Mouse (Mus musculus) heart, postnatal 0 days (tissue): ENCODE results near the gene Cyp2c23. TPM values are rescaled to one million over a fixed set of nuclear protein-coding genes. Genes with fewer than 3 reads are reported as not detected.

Experiments used
- ATAC-seq: fragments of 200-750 bp; cut with Nextera tagmentation; 2 replicates; pipeline ENCODE4 v1.8.0; 2017; ENCODE audit warnings: low read depth, moderate number of reproducible peaks, moderate library complexity; ENCODE audit not compliant: insufficient read depth
- DNase-seq: peaks from one replicate; pipeline ENCODE4 v3.0.0-alpha.2; 2016; ENCODE audit warnings: low spot score
- H3K27ac ChIP-seq: fragments of 300-500 bp; sonication (generic); 2 replicates; pipeline ENCODE4 v1.5.1; 2014; ENCODE audit warnings: low read depth, mild to moderate bottlenecking
- H3K27me3 ChIP-seq: fragments of 300-500 bp; sonication (generic); 2 replicates; pipeline ENCODE4 v1.6.1; 2014; ENCODE audit warnings: low read length, mixed read lengths; ENCODE audit not compliant: control insufficient read depth, insufficient read depth
- H3K36me3 ChIP-seq: fragments of 300-500 bp; sonication (generic); replicated peaks from 2 replicates; pipeline ENCODE4 v1.6.1; 2014; ENCODE audit warnings: low read length, mixed read lengths; ENCODE audit not compliant: control insufficient read depth, insufficient read depth
- H3K4me1 ChIP-seq: fragments of 300-500 bp; sonication (generic); 2 replicates; pipeline ENCODE4 v1.6.1; 2014; ENCODE audit warnings: antibody characterized with exemption; ENCODE audit not compliant: control insufficient read depth, insufficient read depth
- H3K4me2 ChIP-seq: fragments of 300-500 bp; sonication (generic); 2 replicates; pipeline ENCODE4 v1.6.1; 2014; ENCODE audit warnings: low read depth, mild to moderate bottlenecking, low read length, moderate library complexity
- H3K4me3 ChIP-seq: fragments of 300-500 bp; sonication (generic); 2 replicates; pipeline ENCODE4 v1.5.1; 2014; ENCODE audit warnings: low read depth, low read length
- H3K9ac ChIP-seq: fragments of 300-500 bp; sonication (generic); replicated peaks from 2 replicates; pipeline ENCODE4 v1.6.1; 2014; ENCODE audit warnings: low read depth, low read length, mixed read lengths
- H3K9me3 ChIP-seq: fragments of 300-500 bp; sonication (generic); replicated peaks from 2 replicates; pipeline ENCODE4 v1.6.1; 2016; ENCODE audit warnings: low read length; ENCODE audit not compliant: control insufficient read depth
- CTCF ChIP-seq: IDR thresholded peaks from 2 replicates; pipeline ENCODE4 v1.5.1; 2016; ENCODE audit warnings: antibody characterized with exemption, control low read depth, low read depth
- EP300 ChIP-seq: IDR thresholded peaks from 2 replicates; pipeline ENCODE4 v1.6.1; 2016; ENCODE audit warnings: antibody characterized with exemption, low read depth
- WGBS: fragments of 180-500 bp; shearing (Covaris S2); extraction: QIAGEN DNeasy Blood & Tissue Kit; methylation state at CpG from one replicate; pipeline ENCODE4 v1.1.7; 2014; 5-methylcytosine and 5-hydroxymethylcytosine counted together
- polyA plus RNA-seq: library from polyadenylated mRNA; unstranded; fragments of >200 nt; fragmentation: Nextera tagmentation; extraction: Ambion mirVana; gene quantifications from 2 replicates; pipeline ENCODE4 v1.2.1, GENCODE M21; 2015
- total RNA-seq: library from RNA; depleted of rRNA; stranded (reverse); fragments of >200 nt; gene quantifications from 2 replicates; pipeline ENCODE4 v1.2.3, GENCODE M21; 2014; ENCODE audit warnings: low replicate concordance

Gene Cyp2c23
- total and polyA plus RNA-seq, 2 experiments from 2014 or later, result not detected

GRCm38 (mm10) chr19:44069121-44069913 is 40.3 kb upstream of the Cyp2c23 start, which contains the start of gene Erlin1:
Erlin1 (minus strand) TSS chr19:44069785.
- TF ChIP-seq EP300 (no peak), CTCF (no peak)
- peak; percentile 94 for ATAC-seq

GRCm38 (mm10) chr19:44068232-44068631 is 39.2 kb upstream of the Cyp2c23 start:
- no peak for TF ChIP-seq CTCF
- TF ChIP-seq EP300, result no peak
- Histone ChIP-seq H3K4me2 (peak overlapping the region; percentile 94), H3K9ac (no peak overlapping the region), H3K9me3 (no peaks in the 10 kb centered on the region), H3K36me3 (0 out of 2 replicates have a peak, but pooled peaks cover 12% of the 10 kb centered on the region), H3K27ac (no peak overlapping the region), H3K27me3 (no peaks in the 10 kb centered on the region), H3K4me3 (no peak overlapping the region), H3K4me1 (peaks cover 6% of the 10 kb centered on the region; the same call in 1 of the 2 replicates)
- ATAC-seq (no peak), DNase-seq (no peak)
- whole genome bisulfite sequencing, result 80% methylated on average over 4 of the region's 4 CpGs

More at GRCm38 (mm10) chr19:44069121-44069913, 40.3 kb upstream of the Cyp2c23 start, which contains the start of gene Erlin1:
- peak within 1 kb of the TSS; percentile 94 for H3K4me2 ChIP-seq
- under 1% methylated on average over 73 of the region's 75 CpGs for WGBS
- DNase-seq, result peak; percentile 77
- H3K4me3 ChIP-seq, result peak within 1 kb of the TSS; percentile 77
- H3K9me3 ChIP-seq, result no peaks in the 10 kb centered on the region
- peak within 1 kb of the TSS; percentile 31; the same call in 1 of the 2 replicates for H3K27ac ChIP-seq
- H3K36me3 ChIP-seq, result peaks cover 15% of the 10 kb centered on the region; the same call in 1 of the 2 replicates
- peaks cover 6% of the 10 kb centered on the region; the same call in 1 of the 2 replicates for H3K4me1 ChIP-seq
- H3K9ac ChIP-seq, result peak within 1 kb of the TSS; percentile 60
- H3K27me3 ChIP-seq, result no peaks in the 10 kb centered on the region

- Histone ChIP-seq H3K4me1 (peaks cover 6% of the 10 kb centered on the region; the same call in 1 of the 2 replicates), H3K27ac (no peak overlapping the region), H3K9ac (no peak overlapping the region), H3K4me3 (no peak overlapping the region), H3K36me3 (0 out of 2 replicates have a peak, but pooled peaks cover 7% of the 10 kb centered on the region), H3K9me3 (no peaks in the 10 kb centered on the region), H3K27me3 (no peaks in the 10 kb centered on the region), H3K4me2 (no peak overlapping the region)
- TF ChIP-seq CTCF (no peak), EP300 (no peak)
- DNase-seq (no peak), ATAC-seq (no peak)
- WGBS, result 81% methylated on average over 9 of the region's 9 CpGs
Measured at GRCm38 (mm10) chr19:44067323-44068049, 38.5 kb upstream of the Cyp2c23 start.

GRCm38 (mm10) chr19:44064734-44065133 is 35.7 kb upstream of the Cyp2c23 start:
- no peak for DNase-seq
- Histone ChIP-seq H3K36me3 (peaks cover 23% of the 10 kb centered on the region), H3K9me3 (no peaks in the 10 kb centered on the region), H3K9ac (no peak overlapping the region), H3K4me3 (no peak overlapping the region), H3K4me1 (peaks cover 6% of the 10 kb centered on the region; the same call in 1 of the 2 replicates), H3K27me3 (no peaks in the 10 kb centered on the region), H3K27ac (no peak overlapping the region), H3K4me2 (no peak overlapping the region)
- TF ChIP-seq CTCF (no peak), EP300 (no peak)
- ATAC-seq, result no peak
- WGBS, result 99% methylated on average over 2 of the region's 2 CpGs

- DNase-seq (no peak), ATAC-seq (no peak)
- H3K9ac ChIP-seq, result no peak overlapping the region
- peaks cover 23% of the 10 kb centered on the region for H3K36me3 ChIP-seq
- peaks cover 6% of the 10 kb centered on the region; the same call in 1 of the 2 replicates for H3K4me1 ChIP-seq
- H3K4me2 ChIP-seq, result no peak overlapping the region
- no peaks in the 10 kb centered on the region for H3K27me3 ChIP-seq
- no peaks in the 10 kb centered on the region for H3K9me3 ChIP-seq
- WGBS, result 84% methylated on average over 7 of the region's 7 CpGs
- no peak overlapping the region for H3K4me3 ChIP-seq
- no peak overlapping the region for H3K27ac ChIP-seq
- TF ChIP-seq EP300 (no peak), CTCF (no peak)
Measured at GRCm38 (mm10) chr19:44063773-44064172, 34.8 kb upstream of the Cyp2c23 start.
